Mouse (Mus musculus) forebrain, postnatal 0 days (tissue): ENCODE data around the gene Slc25a29. TPM values are rescaled to one million over a fixed set of nuclear protein-coding genes. Genes with fewer than 3 reads are reported as not detected.
A peak's percentile ranks its signal among the peaks of the same experiment; 100 is the strongest.

Source experiments
- ATAC-seq: fragments of 200-750 bp; cut with Nextera tagmentation; 2 replicates; pipeline ENCODE4 v1.8.0; 2017; ENCODE audit warnings: mild to moderate bottlenecking, moderate library complexity
- DNase-seq: peaks from one replicate; pipeline ENCODE4 v3.0.0-alpha.2; 2015
- H3K27ac ChIP-seq: fragments of 300-500 bp; sonication (generic); 2 replicates; pipeline ENCODE4 v1.5.1; 2014; ENCODE audit warnings: low read depth, mild to moderate bottlenecking, antibody characterized with exemption, low read length, moderate library complexity, mixed read lengths
- H3K27me3 ChIP-seq: fragments of 300-500 bp; sonication (generic); 2 replicates; pipeline ENCODE4 v1.6.1; 2014; ENCODE audit warnings: mild to moderate bottlenecking, low read length, mixed read lengths; ENCODE audit not compliant: insufficient read depth
- H3K36me3 ChIP-seq: fragments of 300-500 bp; sonication (generic); 2 replicates; pipeline ENCODE4 v1.6.1; 2014; ENCODE audit warnings: mild to moderate bottlenecking, moderate library complexity; ENCODE audit not compliant: insufficient read depth
- H3K4me1 ChIP-seq: fragments of 300-500 bp; sonication (generic); 2 replicates; pipeline ENCODE4 v1.6.1; 2014; ENCODE audit warnings: antibody characterized with exemption; ENCODE audit not compliant: insufficient read depth
- H3K4me2 ChIP-seq: fragments of 300-500 bp; sonication (generic); 2 replicates; pipeline ENCODE4 v1.6.1; 2014; ENCODE audit warnings: low read depth, mild to moderate bottlenecking, moderate library complexity
- H3K4me3 ChIP-seq: fragments of 300-500 bp; sonication (generic); 2 replicates; pipeline ENCODE4 v1.5.1; 2014; ENCODE audit warnings: low read depth, low read length, mixed read lengths
- H3K9ac ChIP-seq: fragments of 300-500 bp; sonication (generic); 2 replicates; pipeline ENCODE4 v1.6.1; 2014; ENCODE audit warnings: mild to moderate bottlenecking
- H3K9me3 ChIP-seq: fragments of 300-500 bp; sonication (generic); 2 replicates; pipeline ENCODE4 v1.6.1; 2016; ENCODE audit warnings: low read length
- CTCF ChIP-seq: sonication (generic); IDR thresholded peaks from 2 replicates; pipeline ENCODE4 v1.5.1; 2016; ENCODE audit warnings: antibody characterized with exemption, control low read depth, low read depth
- WGBS: fragments of 180-500 bp; shearing (Covaris S2); extraction: QIAGEN DNeasy Blood & Tissue Kit; methylation state at CpG from one replicate; pipeline ENCODE4 v1.1.7; 2014; 5-methylcytosine and 5-hydroxymethylcytosine counted together
- polyA plus RNA-seq: library from polyadenylated mRNA; unstranded; fragments of >200 nt; fragmentation: Nextera tagmentation; extraction: Ambion mirVana; gene quantifications from 2 replicates; pipeline ENCODE4 v1.2.1, GENCODE M21; 2015
- total RNA-seq: library from RNA; depleted of rRNA; stranded (reverse); fragments of >200 nt; gene quantifications from 2 replicates; pipeline ENCODE4 v1.2.3, GENCODE M21; 2014

Slc25a29 gene
- total and polyA plus RNA-seq, 2 experiments from 2014 or later, result 17.4 to 21.4 TPM

DNA sequence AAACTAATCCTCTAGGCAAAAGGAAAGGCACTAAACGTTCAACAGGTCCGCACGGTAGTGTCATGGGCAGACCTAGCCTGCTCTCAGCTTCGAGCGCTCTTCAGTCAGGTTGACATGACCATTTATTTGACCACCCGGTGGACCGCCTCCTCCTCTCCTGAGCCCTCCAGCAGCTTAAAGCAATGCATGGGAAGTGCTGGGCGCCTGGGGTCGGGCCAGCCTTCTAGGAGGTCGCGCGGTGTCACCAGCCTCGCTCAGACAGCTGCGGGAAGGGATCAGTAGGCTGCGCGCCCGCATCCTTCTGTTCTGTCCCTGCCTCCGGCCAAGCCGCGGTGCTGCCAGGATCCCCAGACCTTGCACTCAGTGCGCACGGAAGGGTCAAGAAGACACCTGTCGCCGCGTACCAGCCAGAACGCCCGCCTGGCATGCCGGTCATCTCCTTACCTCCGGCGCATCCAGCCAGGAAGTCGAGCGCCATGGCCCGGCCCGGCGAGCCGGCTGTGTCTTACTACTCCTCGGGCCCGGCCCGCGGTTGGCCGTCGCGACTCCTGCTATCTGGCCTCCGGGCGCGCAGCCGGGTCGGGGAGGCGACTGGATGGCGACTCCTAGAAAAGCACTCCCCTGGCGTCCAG lies 359 bp downstream of the Slc25a29 start:
- no peaks in the 10 kb centered on the region for H3K27me3 ChIP-seq
- peak overlapping the region; percentile 90 for H3K4me2 ChIP-seq
- H3K9ac ChIP-seq, result peak overlapping the region; percentile 76
- peak overlapping the region; percentile 64; the same call in 1 of the 2 replicates for H3K27ac ChIP-seq
- peak; percentile 12 for ATAC-seq
- no peaks in the 10 kb centered on the region for H3K36me3 ChIP-seq
- peaks cover 27% of the 10 kb centered on the region for H3K4me1 ChIP-seq
- TF ChIP-seq CTCF, result no peak
- H3K9me3 ChIP-seq, result no peaks in the 10 kb centered on the region
- peak; percentile 21 for DNase-seq
- peak overlapping the region; percentile 87 for H3K4me3 ChIP-seq
- WGBS, result 2% methylated on average over 50 of the region's 51 CpGs

DNA sequence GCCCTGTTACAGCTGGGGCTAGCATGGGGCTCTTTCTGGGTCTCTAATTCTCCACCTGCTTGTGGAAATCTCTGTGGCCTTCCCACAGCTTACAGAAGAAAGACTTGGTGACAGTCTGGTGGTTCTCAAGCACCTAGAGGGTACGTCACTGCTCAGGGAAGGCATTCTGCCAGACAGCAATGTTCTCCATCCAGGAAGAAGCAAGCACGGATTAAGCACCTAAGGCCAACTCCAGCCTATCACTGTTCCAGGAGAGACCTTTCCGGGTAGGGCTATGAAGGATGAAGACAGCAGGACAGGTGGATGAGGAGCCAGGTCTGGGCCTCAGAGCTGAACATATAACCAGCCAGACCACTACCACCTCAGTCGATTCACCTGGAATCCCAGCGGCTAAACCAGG lies 897 bp downstream of the Slc25a29 start:
- 34% methylated on average over 5 of the region's 5 CpGs for WGBS
- H3K4me1 ChIP-seq, result peaks cover 27% of the 10 kb centered on the region
- TF ChIP-seq CTCF, result no peak
- H3K36me3 ChIP-seq, result no peaks in the 10 kb centered on the region; the same call in 1 of the 2 replicates
- H3K4me2 ChIP-seq, result peak overlapping the region; percentile 90
- H3K9me3 ChIP-seq, result no peaks in the 10 kb centered on the region
- no peaks in the 10 kb centered on the region for H3K27me3 ChIP-seq
- no peak overlapping the region for H3K27ac ChIP-seq
- ATAC-seq (no peak), DNase-seq (no peak)
- H3K9ac ChIP-seq, result peak overlapping the region; percentile 76
- peak overlapping the region; percentile 87 for H3K4me3 ChIP-seq

DNA sequence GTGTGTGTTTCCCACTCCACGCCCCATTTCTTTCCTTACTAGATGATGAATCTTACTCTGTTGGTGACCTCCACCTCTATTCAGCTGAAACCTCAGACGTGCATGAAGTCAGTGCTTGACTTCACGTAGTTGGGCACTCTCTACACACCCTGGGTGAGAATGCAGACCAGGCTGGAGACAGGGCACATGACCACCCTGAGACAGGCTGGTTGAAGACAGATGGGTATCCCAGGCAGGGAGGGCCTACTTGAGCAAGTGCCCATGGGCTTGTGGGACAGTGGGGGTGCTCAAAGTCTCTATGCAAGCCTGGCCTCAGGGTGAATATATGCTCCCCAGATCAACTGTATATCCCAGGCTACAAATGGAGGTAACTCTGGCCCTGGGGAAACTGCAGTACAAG lies 1.3 kb downstream of the Slc25a29 start:
- H3K36me3 ChIP-seq, result no peaks in the 10 kb centered on the region; the same call in 1 of the 2 replicates
- no peak overlapping the region for H3K4me3 ChIP-seq
- DNase-seq (no peak), ATAC-seq (no peak)
- WGBS, result 84% methylated on average over 3 of the region's 3 CpGs
- no peak overlapping the region for H3K9ac ChIP-seq
- no peak overlapping the region for H3K27ac ChIP-seq
- peaks cover 27% of the 10 kb centered on the region for H3K4me1 ChIP-seq
- H3K4me2 ChIP-seq, result peak overlapping the region; percentile 90; the same call in 1 of the 2 replicates
- TF ChIP-seq CTCF, result no peak
- no peaks in the 10 kb centered on the region for H3K27me3 ChIP-seq
- H3K9me3 ChIP-seq, result no peaks in the 10 kb centered on the region

DNA sequence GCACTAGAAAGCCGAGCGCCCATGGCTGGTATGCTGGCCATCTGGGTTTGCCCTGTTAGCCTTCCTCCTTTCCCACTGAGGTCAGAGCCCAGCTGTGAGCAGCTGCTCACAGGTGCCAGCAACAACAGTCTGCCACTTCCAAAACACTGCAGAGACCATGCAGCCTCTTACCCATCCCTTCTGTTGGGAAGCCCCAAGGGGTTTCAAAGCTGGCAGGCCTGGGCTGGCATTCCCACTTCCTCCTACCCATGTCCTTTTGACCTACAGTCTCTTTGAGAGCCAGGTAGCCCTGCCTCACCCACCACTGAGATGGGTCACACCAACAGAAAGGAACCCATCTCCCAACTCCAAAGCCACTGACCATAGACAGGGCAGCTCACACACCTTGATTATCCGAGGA lies 2.3 kb downstream of the Slc25a29 start:
- Histone ChIP-seq H3K27ac (no peak overlapping the region), H3K27me3 (no peaks in the 10 kb centered on the region), H3K4me2 (no peak overlapping the region), H3K9ac (no peak overlapping the region), H3K36me3 (no peaks in the 10 kb centered on the region; the same call in 1 of the 2 replicates), H3K4me1 (peaks cover 27% of the 10 kb centered on the region), H3K9me3 (no peaks in the 10 kb centered on the region), H3K4me3 (no peak overlapping the region)
- DNase-seq (no peak), ATAC-seq (no peak)
- WGBS, result 89% methylated on average over 3 of the region's 3 CpGs
- TF ChIP-seq CTCF, result no peak

DNA sequence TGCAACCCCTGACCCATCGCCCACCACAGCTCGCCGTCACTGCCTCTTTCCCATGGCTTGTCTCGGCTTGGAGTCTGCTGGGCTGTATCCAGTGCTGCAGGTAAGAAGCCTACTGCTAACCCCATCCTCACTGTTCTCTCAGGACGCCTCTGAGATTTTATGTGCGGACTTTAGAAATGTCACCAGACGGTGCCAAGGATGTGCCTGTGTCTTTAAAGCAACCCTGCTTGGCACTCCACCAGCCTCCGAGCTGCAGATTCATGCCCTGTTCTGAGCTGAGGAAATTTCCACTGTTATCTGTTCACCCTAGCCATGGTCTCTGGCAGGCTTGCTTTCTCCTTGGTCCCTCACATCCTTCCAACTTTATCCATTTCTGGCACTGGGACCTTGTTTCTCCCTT lies 2.8 kb downstream of the Slc25a29 start:
- Histone ChIP-seq H3K27me3 (no peaks in the 10 kb centered on the region), H3K4me2 (no peak overlapping the region), H3K36me3 (peaks cover 4% of the 10 kb centered on the region; the same call in 1 of the 2 replicates), H3K9me3 (no peaks in the 10 kb centered on the region), H3K9ac (no peak overlapping the region), H3K4me3 (no peak overlapping the region), H3K27ac (no peak overlapping the region), H3K4me1 (peaks cover 22% of the 10 kb centered on the region)
- 79% methylated on average over 8 of the region's 8 CpGs for WGBS
- DNase-seq (no peak), ATAC-seq (no peak)
- no peak for TF ChIP-seq CTCF

DNA sequence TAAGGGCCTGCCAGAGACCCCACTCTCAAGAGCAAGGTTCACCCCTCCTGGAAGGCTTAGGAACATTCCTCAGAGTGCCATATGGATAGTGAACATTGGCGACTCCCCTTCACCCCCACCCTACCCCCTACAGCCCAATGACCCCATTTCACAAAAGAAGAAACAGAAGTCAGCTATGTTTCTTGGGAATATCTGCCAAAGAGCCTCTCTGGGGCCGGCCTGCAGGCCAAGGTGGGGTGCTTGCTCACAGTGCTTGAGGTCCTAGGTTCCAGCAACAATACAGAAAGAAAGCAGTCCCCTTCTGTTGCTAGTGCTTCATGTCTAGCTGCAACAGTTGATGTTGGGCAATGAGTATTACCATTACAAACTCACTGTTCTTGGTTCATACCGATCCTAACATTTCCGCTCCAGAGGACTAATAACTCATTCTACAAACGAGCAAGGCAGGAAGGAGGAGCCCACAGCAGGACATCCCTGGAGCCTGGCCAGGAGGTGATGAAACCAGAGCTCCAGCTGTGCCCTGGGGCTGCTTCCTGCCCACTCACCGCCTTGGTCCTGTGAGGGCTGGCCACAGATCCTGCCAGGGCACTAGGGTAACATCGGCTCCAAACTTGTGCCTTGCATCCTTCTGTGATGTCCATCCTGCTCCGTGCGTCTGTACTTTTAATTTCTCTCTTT lies 3.6 kb downstream of the Slc25a29 start:
- peaks cover 11% of the 10 kb centered on the region; the same call in 1 of the 2 replicates for H3K36me3 ChIP-seq
- ATAC-seq (no peak), DNase-seq (no peak)
- no peak overlapping the region for H3K4me2 ChIP-seq
- TF ChIP-seq CTCF, result no peak
- no peaks in the 10 kb centered on the region for H3K9me3 ChIP-seq
- H3K4me1 ChIP-seq, result peaks cover 16% of the 10 kb centered on the region
- no peak overlapping the region for H3K4me3 ChIP-seq
- H3K27me3 ChIP-seq, result no peaks in the 10 kb centered on the region
- H3K27ac ChIP-seq, result no peak overlapping the region
- no peak overlapping the region for H3K9ac ChIP-seq
- WGBS, result 54% methylated on average over 9 of the region's 9 CpGs

DNA sequence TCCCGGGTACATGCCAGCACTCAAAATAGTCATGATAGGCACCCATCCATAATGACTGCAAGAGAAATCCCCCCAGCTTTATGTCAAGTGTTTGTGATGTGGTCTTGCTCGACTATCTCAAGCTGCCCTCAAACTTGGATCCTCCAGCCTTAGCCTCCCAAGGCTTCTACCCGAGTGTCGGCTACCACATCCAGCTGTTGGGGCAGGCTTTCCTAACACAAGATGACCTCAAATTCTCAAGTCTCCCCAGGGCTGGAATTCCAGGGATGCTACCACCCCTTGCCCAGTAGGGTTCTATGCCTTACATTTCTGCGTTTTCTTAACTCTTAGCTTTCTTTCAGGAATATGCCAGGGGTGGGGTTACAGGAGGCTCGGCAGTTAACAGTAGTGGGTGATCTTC lies 5.3 kb downstream of the Slc25a29 start:
- WGBS, result 84% methylated on average over 6 of the region's 6 CpGs
- TF ChIP-seq CTCF, result no peak
- peaks cover 8% of the 10 kb centered on the region for H3K4me1 ChIP-seq

More for the DNA sequence above, 5.3 kb downstream of the Slc25a29 start:
- DNase-seq (no peak), ATAC-seq (no peak)
- peaks cover 25% of the 10 kb centered on the region for H3K36me3 ChIP-seq
- H3K4me2 ChIP-seq, result no peak overlapping the region
- H3K27ac ChIP-seq, result no peak overlapping the region
- H3K9me3 ChIP-seq, result no peaks in the 10 kb centered on the region
- H3K27me3 ChIP-seq, result no peaks in the 10 kb centered on the region
- H3K9ac ChIP-seq, result 0 out of 2 replicates have a peak overlapping the region, but pooled peaks have one; percentile 2
- no peak overlapping the region for H3K4me3 ChIP-seq
